Mouse (Mus musculus): Measurements from ENCODE around the gene Gadd45gip1.

Gene Gadd45gip1

DNA sequence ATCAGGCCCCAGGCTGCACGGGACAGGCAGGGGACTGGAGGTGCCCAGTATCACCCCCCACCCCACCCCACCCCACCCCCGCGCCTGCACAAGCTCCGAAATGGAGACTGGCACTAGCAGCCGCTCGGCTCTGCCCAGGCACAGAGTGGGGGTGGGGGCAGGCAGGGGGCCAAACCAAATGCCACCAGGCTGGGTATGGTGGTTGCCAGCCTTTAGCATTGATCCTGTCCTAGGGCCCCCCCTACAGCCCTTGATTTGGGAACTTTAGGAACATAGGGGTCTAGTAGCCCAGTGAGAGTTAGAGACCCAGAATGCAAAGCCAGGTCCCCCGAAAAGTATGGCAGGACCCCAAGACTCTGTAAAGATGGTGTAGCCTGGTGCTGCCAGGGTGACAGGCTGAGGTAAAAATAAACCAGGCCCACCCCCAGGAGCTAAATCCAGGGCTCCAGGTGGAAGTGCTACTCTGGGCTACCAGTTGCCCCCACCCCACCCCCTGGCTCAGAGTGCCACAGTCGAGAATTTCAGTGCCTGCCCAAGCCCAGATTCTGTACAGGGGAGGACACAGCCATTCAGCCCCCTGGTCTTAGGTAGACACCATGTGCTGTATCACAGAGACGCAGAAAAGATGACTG, 41.4 kb upstream of the Gadd45gip1 start:
- TF ChIP-seq GATA4 (IDR thresholded peaks at IDR 0.05; ENCODE audit: insufficient replicate concordance, low read length): no peak

DNA sequence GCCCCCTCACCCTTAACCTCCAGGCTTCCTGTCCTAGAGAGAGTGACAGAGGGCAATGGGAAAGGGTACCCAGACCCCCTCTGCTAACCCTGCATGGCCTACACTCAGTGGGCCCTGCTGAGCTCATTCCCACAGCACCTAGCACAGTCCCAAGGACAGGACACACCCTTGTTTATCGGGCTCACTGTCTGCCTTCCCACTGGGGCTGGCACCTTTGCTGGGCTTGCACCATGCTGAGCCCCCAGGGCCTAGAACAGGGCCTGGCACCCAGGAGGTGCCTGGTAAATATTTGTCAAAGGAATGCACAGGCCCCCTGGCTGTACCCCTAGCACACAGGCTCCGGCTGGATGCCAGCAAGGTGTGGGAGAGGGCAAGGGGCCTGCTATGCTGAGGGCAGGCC, 40.8 kb upstream of the Gadd45gip1 start:
- TF ChIP-seq GATA4 (IDR thresholded peaks at IDR 0.05; ENCODE audit: insufficient replicate concordance, low read length): no peak

DNA sequence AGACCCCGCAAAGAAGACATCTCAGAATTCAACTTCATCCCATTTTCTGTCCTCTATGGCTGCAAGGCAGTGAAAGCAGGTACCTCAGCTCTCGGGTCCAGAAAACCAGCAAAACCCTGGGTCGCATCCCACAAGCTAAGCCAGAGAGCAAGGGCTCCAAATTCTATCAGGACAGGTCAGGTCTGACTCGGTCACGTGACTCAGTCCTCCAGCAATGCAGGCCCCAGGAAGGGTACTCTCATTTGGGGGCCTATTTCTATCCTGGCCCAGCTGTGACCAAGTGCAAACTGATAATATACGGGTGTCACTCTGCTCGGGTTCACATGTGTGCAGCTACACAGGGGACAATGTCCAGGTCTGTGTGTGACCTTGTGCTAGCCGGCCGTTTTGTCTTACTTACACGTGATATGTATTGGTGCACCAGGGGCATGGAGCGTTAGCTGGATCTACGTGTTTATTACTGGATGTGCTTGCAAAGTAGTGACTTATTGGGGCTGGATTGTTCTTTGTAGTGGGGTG, 38.8 kb upstream of the Gadd45gip1 start:
- TF ChIP-seq GATA4 (IDR thresholded peaks at IDR 0.05; ENCODE audit: insufficient replicate concordance, low read length): no peak

DNA sequence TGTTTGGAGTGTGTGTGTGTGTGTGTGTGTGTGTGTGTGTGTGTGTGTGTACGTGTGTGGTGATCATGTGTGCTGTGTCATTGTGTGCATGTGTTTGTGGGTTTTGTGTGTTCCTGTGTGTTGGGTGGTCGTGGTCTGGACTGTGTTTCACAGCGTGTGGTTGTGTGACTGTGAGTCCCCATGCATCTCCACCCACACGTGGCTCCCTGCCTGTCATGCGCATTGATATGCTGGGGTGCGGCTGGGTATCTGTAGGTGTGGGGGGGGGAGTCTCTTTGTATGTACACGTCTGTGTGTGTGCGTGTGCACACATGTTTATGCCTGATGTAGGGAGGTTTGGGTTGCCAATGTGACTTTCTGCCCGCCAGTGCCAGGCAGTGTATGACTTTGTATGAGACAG, 38.2 kb upstream of the Gadd45gip1 start:
- no peak for TF ChIP-seq GATA4 (IDR thresholded peaks at IDR 0.05; ENCODE audit: insufficient replicate concordance, low read length)

DNA sequence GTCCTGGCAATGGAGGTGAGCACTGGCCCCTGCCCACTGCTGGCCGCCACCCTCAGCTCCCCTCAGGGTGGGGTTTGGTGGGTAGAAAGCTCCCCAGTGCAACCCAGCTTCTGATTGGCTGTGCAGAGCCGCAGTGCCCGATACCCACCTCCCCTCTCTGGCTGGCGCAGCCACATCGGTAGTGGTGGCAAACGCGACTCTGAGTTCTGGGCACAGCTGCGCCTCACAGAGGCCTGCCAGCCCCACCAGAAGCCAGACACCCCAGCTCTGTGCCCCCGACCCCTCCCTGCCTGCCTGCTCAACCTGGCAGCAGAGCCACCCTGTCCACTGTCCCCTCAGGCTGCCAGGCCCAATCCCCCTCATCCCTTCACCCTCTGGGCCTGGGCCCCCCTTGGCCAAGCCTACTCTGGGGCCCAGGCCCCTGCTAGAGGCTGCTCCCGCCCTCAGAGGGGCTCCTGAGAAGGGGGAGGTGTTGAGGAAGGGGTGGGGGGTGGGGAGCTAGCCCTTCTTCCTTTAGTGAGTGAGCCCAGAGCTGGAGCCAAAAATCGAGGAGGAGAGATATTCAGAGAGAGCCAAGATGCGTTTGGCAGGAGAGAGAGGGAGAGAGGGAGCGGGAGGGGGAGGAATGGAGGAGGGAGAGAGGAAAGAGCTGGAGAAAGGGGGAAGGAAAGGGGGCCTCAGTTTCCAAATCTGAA, 37.4 kb upstream of the Gadd45gip1 start:
- no peak for TF ChIP-seq GATA4 (IDR thresholded peaks at IDR 0.05; ENCODE audit: insufficient replicate concordance, low read length)

DNA sequence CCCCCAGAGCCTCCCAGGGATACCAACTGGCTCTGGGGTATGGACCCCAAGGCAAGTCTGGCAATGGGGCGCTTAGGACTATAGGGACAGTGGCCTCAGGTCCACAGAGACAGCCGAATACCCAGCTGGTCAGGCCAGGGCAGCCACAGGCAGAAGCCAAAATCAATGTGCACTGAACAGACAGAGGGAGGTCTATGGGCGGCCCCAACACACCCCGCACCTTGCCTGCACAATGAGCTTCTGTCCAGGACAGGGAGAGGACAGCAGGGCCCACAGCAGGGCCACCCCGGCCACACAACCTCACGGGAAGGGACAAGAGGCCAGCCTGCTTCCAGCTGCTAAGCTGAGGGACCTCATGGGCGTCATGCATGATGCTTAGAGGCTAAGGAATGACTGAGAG, 36.8 kb upstream of the Gadd45gip1 start:
- TF ChIP-seq GATA4 (IDR thresholded peaks at IDR 0.05; ENCODE audit: insufficient replicate concordance, low read length): no peak

DNA sequence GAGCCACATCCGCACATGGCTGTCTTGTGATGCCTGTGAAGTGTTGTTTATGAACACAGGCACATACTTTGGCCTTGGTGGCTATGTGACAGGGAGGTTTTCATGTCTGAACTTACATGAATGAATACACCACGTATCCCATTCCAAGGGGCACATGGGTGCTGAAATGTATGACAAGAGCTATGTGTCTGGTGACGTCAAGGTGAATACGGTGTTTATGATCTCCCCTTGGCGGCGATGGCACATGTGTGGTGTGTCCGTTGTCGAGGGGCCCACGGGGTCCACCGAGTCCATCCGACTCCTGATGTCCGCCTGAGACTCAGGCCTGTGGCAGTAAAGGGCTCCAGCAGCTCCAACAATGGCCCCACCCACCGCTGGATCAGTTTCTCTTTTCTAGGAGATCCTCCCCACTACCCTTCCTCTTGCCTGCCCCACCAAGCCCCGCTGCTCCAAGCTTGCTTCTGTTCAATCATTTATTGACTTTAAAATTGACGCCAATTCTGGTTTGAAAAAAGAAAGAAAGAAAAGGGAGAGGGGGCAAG, 34.0 kb upstream of the Gadd45gip1 start:
- TF ChIP-seq GATA4 (IDR thresholded peaks at IDR 0.05; ENCODE audit: insufficient replicate concordance, low read length): no peak

DNA sequence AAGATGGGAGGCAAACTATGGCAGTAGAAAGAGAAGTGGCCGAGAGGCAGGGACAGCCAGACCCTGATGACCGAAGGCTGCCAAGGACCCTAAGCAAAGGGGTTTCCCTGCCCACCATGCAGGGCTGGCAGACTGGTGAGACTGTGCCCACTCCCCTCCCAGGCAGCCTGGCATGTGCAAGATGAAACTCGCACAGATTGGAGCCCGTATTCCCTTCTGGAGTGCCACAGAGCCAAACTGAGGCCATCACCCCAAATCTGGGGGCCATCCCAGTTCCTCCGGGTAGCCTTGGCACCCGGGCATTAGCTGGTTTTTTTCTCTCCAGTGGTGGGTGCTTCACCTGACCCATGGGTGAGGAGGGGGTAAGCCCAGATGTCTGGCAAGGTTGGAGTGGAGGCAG, 33.4 kb upstream of the Gadd45gip1 start:
- TF ChIP-seq GATA4 (IDR thresholded peaks at IDR 0.05; ENCODE audit: insufficient replicate concordance, low read length): no peak

DNA sequence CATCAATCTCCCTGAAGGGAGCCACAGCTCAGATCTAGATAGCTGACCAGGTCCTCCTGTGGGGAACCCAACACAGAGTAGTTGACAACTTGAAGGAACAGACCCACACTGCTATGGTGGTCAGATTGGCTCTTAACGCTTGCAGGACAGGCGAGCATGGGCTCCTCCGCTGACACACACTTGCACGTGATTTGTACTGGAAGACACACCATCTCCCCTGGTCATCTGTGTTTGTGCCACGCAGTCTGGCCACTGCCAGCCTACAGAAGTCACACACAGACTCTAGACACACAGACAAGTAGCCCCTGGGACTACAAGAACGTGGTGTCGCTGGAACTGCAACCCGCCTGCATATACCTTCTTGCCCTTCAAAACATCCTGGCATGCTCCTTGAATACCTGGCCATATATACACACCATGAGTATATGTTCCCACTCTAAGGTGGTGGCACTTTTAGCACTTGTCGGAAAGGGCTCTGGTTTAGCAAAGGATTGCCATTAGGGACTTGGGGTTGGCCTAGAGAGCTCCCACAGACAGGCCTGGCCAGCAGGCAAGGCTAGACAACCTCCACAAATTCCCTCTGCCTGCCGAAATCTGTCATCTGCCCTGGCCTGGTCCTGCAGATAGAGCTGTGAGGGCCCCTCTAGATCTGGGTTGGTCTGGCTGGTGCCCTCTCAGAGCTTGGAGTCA, 32.7 kb upstream of the Gadd45gip1 start:
- TF ChIP-seq GATA4 (IDR thresholded peaks at IDR 0.05; ENCODE audit: insufficient replicate concordance, low read length): no peak

DNA sequence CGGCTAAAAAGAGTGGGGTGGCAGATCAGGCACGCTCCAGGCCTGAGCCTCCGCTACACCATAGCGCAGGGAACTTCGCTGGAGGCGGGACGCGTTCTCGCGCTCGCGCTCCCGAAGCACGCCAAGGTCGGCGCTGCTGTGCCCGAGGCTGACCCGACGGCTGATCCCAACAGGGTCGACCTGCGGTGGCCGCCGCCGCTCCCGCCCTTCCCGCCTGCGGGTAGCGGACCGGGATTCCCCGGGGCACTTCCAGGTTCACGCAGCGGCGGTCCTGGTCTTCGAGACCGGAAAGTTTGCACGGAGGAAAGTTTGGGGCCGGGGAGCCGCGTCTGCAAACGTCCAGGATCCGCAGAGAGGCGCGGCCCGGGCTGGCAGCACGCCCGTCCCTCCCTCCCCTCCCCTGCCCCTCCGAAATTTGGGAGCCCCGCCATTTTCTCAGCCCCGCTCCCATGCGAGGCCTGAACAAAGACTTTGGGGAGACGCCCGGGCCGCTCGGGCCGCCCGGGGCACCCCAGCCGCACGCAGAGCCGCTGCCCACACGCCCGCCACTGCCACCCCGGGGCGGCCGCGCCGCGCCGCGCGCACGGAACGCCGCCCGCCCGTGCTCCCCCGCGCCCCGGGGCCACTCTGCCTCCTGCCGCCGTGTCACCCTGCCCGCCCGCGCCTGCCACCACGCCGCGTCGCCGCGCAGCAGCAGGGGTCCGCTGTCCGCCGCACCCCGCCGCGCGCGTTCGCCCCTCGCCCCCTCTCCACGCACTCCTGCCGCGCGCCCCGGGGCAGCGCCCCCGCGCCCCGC, 32.0 kb upstream of the Gadd45gip1 start:
- no peak for TF ChIP-seq GATA4 (IDR thresholded peaks at IDR 0.05; ENCODE audit: insufficient replicate concordance, low read length)

DNA sequence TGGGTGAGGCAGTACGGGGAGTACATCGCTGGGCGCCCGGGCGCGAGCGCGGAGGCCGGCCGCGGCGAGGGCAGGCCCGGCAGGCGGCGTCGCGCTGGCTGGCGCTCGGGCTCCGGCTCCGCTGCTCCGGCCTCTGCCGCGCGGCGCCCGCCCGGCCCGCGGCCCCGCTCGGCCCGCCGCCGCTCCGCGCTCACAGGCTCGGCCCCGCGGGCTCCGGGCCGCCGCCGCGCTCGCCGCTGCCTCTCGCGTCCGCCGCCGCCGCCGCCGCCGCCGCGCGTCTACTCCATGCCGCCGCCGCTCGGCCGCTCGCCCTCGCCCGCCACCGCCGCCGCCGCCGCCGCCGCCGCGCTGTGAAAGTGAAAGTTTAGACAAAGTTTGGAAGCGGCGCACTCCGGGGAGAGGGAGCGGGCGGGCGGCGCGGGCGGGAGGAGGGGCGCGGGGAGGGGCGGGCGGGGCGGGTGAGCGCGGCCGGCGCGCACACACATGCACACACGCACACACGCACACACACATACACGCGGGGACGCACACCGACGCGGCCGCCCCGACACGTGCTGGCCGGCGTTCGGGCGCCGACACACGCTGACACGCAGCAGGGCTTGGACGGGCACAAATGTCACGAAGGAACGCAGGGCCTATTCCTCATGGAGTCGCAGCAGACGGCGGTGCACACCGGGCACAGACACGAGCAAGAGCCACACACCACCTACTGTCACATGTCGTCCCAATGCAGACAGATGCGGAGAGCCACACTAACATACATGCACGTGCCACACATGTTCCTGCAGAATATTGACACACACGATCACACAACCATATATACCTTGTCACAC, 31.1 kb upstream of the Gadd45gip1 start, which contains the start of gene Nfix:
Gene Nfix, minus strand, starts transcription at position 346 of the 833 bp plus-strand sequence.
- no peak for TF ChIP-seq GATA4 (IDR thresholded peaks at IDR 0.05; ENCODE audit: insufficient replicate concordance, low read length)

DNA sequence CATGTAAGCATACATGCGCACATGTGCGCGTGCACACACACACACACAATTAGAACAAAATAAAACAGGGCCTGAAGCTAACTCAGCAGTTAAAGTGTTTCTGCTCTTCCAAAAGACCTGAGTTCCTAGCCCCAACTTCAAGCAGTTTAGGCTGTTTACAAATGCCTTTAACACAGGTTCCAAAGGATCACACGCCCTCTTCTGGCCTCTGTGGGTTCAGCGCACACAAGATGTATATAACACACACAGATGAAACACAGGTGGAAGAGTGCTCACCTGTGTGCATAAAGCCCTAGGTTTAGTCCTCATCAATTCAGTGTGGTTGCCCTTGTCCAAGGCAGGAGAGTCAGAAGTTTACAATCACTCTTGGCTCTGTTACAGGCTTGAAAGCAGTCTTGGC, 25.3 kb upstream of the Gadd45gip1 start:
- TF ChIP-seq GATA4 (IDR thresholded peaks at IDR 0.05; ENCODE audit: insufficient replicate concordance, low read length): no peak

DNA sequence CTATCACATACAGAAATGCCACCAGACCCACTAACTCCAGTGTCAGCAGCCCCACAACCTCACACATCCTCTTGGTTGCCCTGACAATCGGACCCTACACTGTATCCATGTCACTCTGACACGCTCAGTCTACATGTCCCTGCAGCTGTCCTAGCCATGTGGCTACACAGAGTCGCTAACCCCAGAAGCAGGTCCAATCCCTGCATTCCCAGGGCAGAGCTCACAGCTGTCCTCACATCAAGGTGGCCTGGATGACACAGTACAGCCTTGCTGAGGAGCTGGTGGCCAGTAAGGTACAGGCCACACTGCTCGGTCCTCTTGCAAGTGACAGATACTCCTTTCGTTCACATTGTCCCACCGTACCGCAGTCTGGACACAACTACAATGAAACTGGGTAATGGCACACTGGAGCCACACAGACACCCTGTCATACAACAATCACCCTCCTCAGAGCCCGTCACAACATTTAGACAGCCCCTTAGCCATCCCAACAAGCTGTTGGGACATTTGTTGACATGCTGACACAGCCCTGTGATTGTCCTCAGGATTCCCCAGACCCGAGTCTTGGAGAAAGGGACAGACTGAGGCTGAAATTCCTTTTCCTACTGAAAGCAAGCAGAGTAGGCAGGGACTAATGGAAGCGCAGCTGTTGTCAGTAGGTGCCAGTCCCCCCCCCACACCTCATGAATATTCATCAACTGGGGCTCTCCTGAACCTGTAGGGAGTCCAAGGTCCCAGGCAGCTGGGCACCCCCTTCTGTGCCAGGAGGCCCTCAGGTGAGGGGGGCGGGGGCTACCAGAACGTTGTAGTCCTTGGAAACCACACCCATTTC, 22.0 kb upstream of the Gadd45gip1 start:
- no peak for TF ChIP-seq GATA4 (IDR thresholded peaks at IDR 0.05; ENCODE audit: insufficient replicate concordance, low read length)
